Mouse (Mus musculus) cerebellum, postnatal 14 days (tissue): ENCODE results near the gene Dnase1l3.

ENCODE experiments used
- DNase-seq, 2 experiments: peaks; one replicate each; pipeline ENCODE4 v3.0.0; 2021; ENCODE audit warnings: mixed read lengths in 2 of 2

The Dnase1l3 gene

GRCm38 (mm10) chr14:7932151-7932550 lies 62.2 kb downstream of the Dnase1l3 start:
- no peak for DNase-seq

GRCm38 (mm10) chr14:7929029-7929428 lies 65.3 kb downstream of the Dnase1l3 start:
- DNase-seq, result no peak

- DNase-seq, result no peak
These were observed 66.0 kb downstream of the Dnase1l3 start for GRCm38 (mm10) chr14:7928362-7928761.

GRCm38 (mm10) chr14:7923635-7924034 lies 70.7 kb downstream of the Dnase1l3 start:
- no peak for DNase-seq

GRCm38 (mm10) chr14:7921459-7921858 lies 72.9 kb downstream of the Dnase1l3 start:
- DNase-seq, result no peak

GRCm38 (mm10) chr14:7919921-7920320 lies 74.5 kb downstream of the Dnase1l3 start:
- no peak for DNase-seq

GRCm38 (mm10) chr14:7919309-7919708 lies 75.1 kb downstream of the Dnase1l3 start:
- no peak for DNase-seq

- no peak for DNase-seq
These were observed 76.0 kb downstream of the Dnase1l3 start for GRCm38 (mm10) chr14:7918150-7918991.
